Mouse (Mus musculus): ENCODE measurements at regions not wholly inside any gene's neighbourhood (a gene's known extent, or its start where the extent isn't known, plus 50 kb on each side); places are given as distances from the start of the nearest gene placed in this dataset.

DNA sequence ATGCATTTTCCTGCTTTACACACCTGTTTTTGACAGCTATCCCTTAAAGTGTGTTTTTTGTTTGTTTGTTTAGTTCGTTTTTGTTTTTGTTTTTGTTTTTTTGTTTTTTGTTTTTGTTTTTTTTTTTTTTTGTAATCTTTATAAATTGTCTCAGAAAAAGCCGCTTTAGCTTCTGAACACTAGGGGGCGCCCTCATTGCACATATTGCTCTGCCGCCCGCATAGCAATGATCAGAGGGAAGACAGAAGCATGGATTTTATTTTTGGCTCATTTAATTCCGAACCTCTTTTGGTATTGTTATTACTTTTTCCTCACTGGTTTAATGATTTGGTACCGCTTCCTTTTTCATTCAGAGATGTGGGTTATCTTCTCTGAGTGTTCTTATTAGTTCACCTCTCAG lies 569.9 kb upstream of the Gm10800 start:
- Histone ChIP-seq H3K9ac (ENCODE audit: low read depth, low read length) (no peak overlapping the region), H3K27me3 (replicated peaks; ENCODE audit: control insufficient read depth, insufficient read depth, low read length) (no peaks in the 10 kb centered on the region), H3K36me3 (ENCODE audit: control insufficient read depth, insufficient read depth, low read length) (no peaks in the 10 kb centered on the region), H3K4me3 (ENCODE audit: low read length) (no peak overlapping the region), H3K4me2 (ENCODE audit: low read length) (peak overlapping the region; percentile 10; the same call in 1 of the 2 replicates), H3K9me3 (ENCODE audit: control insufficient read depth, low read length) (no peaks in the 10 kb centered on the region), H3K27ac (ENCODE audit: low read depth, low read length) (no peak overlapping the region), H3K4me1 (ENCODE audit: control insufficient read depth, insufficient read depth, low read depth, low read length) (no peaks in the 10 kb centered on the region)
- no peak for ATAC-seq
- 6% methylated on average over 7 of the region's 7 CpGs for WGBS

Data from hindbrain, embryonic 16.5 days (tissue).